Mouse (Mus musculus) megakaryocyte, embryonic 14.5 days (primary cell): Measurements from ENCODE around the gene Plac8. TPM values are rescaled to one million over a fixed set of nuclear protein-coding genes. Genes with fewer than 3 reads are reported as not detected.

Experiments
- H3K27me3 ChIP-seq: replicated peaks from 2 replicates; pipeline ENCODE3; 2012; ENCODE audit warnings: inconsistent platforms
- H3K36me3 ChIP-seq: replicated peaks from 2 replicates; pipeline ENCODE3; 2012; ENCODE audit warnings: low read length, inconsistent platforms, mixed read lengths
- H3K4me1 ChIP-seq: 2 replicates; pipeline ENCODE4 v1.6.1; 2012; ENCODE audit warnings: inconsistent platforms
- H3K4me3 ChIP-seq: replicated peaks from 2 replicates; pipeline ENCODE3; 2012; ENCODE audit warnings: moderate library complexity, mild to moderate bottlenecking, inconsistent platforms
- H3K9me3 ChIP-seq: 2 replicates; pipeline ENCODE4 v1.6.1; 2012; ENCODE audit warnings: inconsistent platforms
- FLI1 ChIP-seq: IDR thresholded peaks from 2 replicates; pipeline ENCODE4 v1.6.1; 2012; ENCODE audit warnings: low read length, inconsistent platforms, mixed read lengths
- GATA1 ChIP-seq: IDR thresholded peaks from 3 replicates; pipeline ENCODE4 v1.6.1; 2012; ENCODE audit warnings: mixed read lengths, low read length, inconsistent platforms, borderline replicate concordance
- polyA plus RNA-seq: library from polyadenylated mRNA; stranded (reverse); fragments of >175 nt; gene quantifications from 2 replicates; pipeline ENCODE4 v1.2.3, GENCODE M21; 2012; ENCODE audit warnings: low replicate concordance; ENCODE audit not compliant: insufficient read depth

The Plac8 gene
- polyA plus RNA-seq, 1 experiment = 6.4 TPM

DNA sequence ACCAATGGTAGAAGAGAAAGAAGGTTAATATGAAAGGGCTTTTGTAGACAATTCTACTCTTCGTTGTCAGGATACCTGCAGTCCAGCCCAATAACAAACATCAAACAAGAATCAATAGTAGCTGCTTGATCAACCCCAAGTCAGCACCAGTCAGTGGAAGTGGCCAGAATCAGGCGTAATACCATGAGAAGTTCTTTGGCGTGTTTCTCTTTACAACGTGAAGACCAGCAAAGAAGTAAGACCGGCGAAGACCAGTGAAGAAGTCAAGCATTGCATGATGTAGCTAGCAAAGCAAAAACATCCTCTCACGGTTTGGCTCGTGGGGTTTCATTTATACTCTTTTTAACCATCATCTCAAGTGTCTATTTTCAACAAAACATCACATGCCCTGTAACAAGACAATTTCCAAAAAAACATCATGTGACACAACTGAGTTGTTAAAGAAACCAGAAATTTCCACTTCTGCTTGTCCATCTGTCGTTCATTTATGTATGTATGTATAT, 27.0 kb upstream of the Plac8 start:
- Histone ChIP-seq H3K36me3 (peaks cover 8% of the 10 kb centered on the region), H3K4me1 (peaks cover 55% of the 10 kb centered on the region), H3K9me3 (peaks cover 11% of the 10 kb centered on the region), H3K4me3 (no peak overlapping the region), H3K27me3 (no peaks in the 10 kb centered on the region)
- TF ChIP-seq FLI1 (no peak), GATA1 (no peak)

DNA sequence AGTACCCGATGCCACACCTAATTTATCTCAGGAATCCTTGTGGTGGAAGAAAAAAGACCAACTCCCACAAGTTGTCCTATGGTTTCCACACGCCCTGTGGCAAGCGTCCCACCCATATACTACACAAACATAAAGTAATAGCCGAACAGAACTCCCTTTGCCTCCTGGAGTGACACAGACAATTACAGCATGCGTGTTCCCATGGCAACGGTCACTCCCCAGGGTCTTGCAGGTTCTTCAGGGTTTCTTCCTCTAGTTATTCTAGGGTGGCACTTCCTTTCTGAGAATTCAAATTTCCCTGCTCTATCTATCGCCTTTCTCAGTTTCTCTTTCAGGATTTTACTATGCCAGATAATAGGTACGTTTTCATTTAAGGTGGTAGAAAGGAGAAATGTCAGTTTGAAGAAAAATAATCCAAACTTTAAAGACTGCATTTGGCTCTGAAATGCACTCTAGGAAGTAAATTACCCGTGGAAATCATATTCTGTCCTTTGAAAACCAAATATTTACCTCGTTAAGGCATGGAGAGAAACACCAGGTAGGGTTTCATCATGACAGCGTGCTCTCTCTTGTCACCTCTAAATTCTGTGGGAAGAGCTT, 25.9 kb upstream of the Plac8 start:
- Histone ChIP-seq H3K27me3 (no peaks in the 10 kb centered on the region), H3K9me3 (peaks cover 20% of the 10 kb centered on the region), H3K4me1 (peaks cover 52% of the 10 kb centered on the region), H3K4me3 (no peak overlapping the region), H3K36me3 (peaks cover 8% of the 10 kb centered on the region)
- TF ChIP-seq FLI1 = no peak
- TF ChIP-seq GATA1 = no peak

DNA sequence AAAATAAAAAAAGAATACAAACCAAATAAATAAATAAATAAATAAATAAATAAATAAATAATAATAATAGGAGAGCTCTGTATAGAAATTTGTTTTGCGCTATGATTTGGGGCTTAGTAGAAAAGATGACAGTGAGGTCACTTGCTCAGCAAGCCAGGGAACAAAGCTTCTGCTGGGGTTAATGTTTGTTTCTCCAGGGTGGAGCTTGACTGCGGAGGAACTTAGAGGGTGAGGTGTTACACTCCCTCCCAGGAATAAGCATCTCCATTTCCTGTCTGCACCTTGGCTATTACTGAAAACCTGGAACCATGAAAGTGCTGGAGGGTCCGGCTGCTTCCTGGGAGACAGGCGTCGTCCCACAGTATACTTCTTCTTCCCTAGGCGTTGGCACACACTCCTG, 24.0 kb upstream of the Plac8 start:
- H3K4me1 ChIP-seq = peaks cover 37% of the 10 kb centered on the region
- H3K4me3 ChIP-seq = no peak overlapping the region
- peaks cover 25% of the 10 kb centered on the region for H3K9me3 ChIP-seq
- H3K27me3 ChIP-seq = no peaks in the 10 kb centered on the region
- H3K36me3 ChIP-seq = peaks cover 8% of the 10 kb centered on the region
- TF ChIP-seq GATA1 (no peak), FLI1 (no peak)

DNA sequence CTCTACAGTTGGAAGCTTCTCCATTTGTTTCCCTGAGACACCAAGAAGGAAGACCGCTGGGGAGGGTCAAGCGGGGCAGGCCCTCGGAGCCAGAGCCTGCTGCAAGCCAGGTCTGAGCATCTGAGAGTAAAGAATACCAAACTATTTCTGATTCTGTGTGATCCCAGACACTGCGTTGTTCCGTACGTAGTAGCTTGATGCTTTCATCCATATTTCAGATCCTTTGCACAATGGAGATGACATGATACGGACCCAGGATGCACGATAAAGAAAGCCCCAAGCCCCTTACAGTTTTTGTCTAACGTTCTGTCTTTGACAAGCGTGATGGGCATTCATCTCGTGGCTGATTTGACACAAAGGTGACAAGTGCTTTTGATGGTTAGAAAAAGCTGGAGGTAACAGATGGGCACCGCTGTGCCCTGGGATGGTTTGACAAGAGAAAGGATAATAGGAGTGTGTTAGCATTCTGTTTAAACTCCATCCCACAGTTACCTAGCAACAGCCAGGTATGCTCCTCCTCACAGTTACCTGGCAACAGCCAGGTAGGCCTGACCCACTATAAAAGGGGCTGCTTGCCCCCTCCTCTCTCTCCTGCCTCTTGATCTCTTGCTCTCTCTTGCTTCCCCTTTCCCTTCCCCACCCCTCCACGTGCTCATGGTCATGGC, 22.9 kb upstream of the Plac8 start:
- Histone ChIP-seq H3K27me3 (no peaks in the 10 kb centered on the region), H3K4me3 (no peak overlapping the region), H3K36me3 (peaks cover 8% of the 10 kb centered on the region), H3K9me3 (peaks cover 25% of the 10 kb centered on the region), H3K4me1 (peaks cover 27% of the 10 kb centered on the region)
- TF ChIP-seq FLI1 (no peak), GATA1 (no peak)

DNA sequence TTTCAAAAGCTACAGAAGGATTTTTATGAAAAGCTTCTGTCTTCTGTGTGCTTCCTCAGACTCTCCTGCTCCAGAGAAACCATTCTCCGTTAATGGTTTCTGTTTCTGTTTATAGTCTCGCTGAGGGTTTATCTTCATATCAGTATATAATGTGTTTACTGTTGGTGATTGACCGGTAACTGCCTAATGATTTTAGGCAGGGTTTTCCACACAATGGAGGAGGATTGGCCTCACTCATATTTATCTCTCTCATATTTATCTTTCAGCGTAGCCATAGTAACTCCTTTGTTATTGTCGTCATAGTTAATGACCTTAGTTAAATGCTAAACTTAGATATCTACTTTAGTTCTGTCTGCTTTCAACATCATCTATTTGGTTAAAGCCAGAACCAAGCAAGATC, 18.5 kb upstream of the Plac8 start:
- Histone ChIP-seq H3K4me3 (no peak overlapping the region), H3K4me1 (peaks cover 18% of the 10 kb centered on the region), H3K27me3 (no peaks in the 10 kb centered on the region), H3K36me3 (peaks cover 8% of the 10 kb centered on the region), H3K9me3 (peaks cover 25% of the 10 kb centered on the region)
- TF ChIP-seq GATA1 = no peak

DNA sequence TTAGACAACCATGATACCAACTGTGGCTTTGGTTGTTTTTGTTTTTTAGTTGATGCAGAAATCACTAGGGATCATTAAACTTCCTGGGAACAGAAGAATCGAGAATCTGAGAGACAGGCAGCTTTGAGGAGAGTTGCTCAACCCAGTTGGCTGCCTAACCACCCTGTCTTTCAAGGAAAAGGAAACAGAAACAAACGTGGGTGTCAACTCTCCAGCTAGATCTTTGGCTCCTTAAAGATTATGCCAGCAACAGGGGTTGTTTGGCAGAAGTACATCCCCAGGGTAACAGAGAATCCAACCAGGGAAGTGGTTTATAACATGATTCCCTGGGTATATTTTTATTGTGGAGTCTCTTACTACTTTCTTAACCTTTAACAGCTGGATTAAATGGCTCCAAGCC, 15.6 kb upstream of the Plac8 start:
- TF ChIP-seq FLI1 = no peak
- TF ChIP-seq GATA1 = no peak
- Histone ChIP-seq H3K9me3 (0 out of 2 replicates have a peak, but pooled peaks cover 1% of the 10 kb centered on the region), H3K4me1 (peaks cover 34% of the 10 kb centered on the region), H3K27me3 (no peaks in the 10 kb centered on the region), H3K36me3 (no peaks in the 10 kb centered on the region), H3K4me3 (no peak overlapping the region)

DNA sequence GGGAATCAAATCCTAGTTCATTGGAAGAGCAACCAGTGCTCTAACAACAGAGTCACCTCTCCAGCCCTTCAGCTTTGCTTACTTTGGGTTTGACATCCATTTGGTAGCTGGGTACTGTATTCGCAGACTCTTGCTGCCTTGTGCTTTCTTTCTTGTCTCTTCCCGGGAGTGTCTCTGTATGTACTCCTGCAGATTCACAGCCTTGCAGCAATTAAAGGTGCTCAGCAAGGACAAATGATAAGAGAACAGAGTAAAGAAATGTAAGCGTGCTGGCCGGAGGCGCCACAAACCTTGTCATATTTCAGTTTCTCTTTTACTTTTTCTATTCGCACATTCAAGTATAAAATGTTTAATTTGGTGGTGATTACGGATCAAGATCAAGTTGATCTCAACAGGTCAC, 15.1 kb upstream of the Plac8 start:
- no peak overlapping the region for H3K4me3 ChIP-seq
- TF ChIP-seq GATA1 (no peak), FLI1 (no peak)
- H3K36me3 ChIP-seq = no peaks in the 10 kb centered on the region
- no peaks in the 10 kb centered on the region for H3K27me3 ChIP-seq
- peaks cover 39% of the 10 kb centered on the region for H3K4me1 ChIP-seq
- H3K9me3 ChIP-seq = no peaks in the 10 kb centered on the region

DNA sequence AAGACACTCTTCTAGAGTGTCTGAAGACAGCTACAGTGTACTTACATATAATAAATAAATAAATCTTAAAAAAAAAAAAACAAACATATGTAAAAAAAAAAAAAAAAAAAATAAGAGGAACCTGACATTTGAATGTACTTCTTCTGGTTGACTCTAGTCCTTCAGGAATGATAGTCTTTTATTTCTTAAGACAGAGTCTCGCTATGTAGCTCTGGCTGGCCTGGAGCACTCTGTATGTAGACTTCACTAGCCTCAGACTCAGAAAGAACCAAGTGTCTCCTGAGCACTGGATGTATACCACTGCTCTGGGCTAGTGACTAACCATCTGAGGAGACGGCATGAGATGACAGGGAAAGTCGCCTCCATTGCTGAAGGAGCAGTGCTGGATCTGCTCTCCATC, 13.6 kb upstream of the Plac8 start:
- Histone ChIP-seq H3K27me3 (no peaks in the 10 kb centered on the region), H3K36me3 (no peaks in the 10 kb centered on the region), H3K4me1 (peaks cover 39% of the 10 kb centered on the region), H3K9me3 (no peaks in the 10 kb centered on the region), H3K4me3 (no peak overlapping the region)
- TF ChIP-seq GATA1 (no peak), FLI1 (no peak)

DNA sequence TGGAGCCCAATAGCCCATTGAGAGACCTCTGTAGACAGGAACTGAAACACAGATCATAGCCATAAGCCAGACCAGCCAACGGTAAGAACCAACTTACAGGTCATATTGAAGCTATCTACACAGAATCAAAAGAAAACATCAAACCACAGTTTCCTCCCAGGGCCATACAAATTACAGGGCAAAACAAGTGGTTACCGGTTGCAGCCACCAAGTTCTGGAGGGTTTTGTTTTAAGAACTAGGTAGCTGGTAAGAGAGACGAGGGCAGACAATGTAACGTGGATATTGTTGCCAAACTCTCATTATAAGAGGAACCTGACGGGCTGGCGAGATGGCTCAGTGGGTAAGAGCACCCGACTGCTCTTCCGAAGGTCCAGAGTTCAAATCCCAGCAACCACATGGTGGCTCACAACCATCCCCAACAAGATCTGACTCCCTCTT, 13.2 kb upstream of the Plac8 start:
- no peak for TF ChIP-seq GATA1
- no peaks in the 10 kb centered on the region for H3K36me3 ChIP-seq

DNA sequence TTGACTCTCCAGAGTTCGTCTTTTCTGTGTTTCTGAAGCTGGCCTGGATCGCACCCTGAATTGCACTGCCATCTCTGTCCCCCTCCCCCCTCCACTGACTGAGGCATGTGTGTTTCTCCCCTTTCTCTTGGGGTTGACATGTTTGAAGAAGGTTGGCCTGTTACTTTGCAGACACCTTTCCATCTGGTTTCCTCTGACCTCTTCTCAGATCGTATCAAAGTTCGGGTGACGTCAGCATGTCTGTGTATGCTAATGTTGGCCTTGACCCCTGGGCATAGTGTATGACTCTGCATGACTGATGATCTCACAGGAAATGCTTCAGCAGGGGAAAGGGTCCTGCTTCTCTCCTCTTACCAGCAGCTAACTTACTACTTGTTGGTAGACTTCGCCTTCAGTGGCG, 11.0 kb upstream of the Plac8 start:
- Histone ChIP-seq H3K4me1 (peaks cover 47% of the 10 kb centered on the region), H3K4me3 (peak overlapping the region; percentile 40), H3K9me3 (no peaks in the 10 kb centered on the region), H3K27me3 (no peaks in the 10 kb centered on the region), H3K36me3 (no peaks in the 10 kb centered on the region)
- no peak for TF ChIP-seq FLI1
- no peak for TF ChIP-seq GATA1

More for the DNA sequence above, 13.2 kb upstream of the Plac8 start:
- Histone ChIP-seq H3K4me3 (no peak overlapping the region), H3K4me1 (peaks cover 42% of the 10 kb centered on the region), H3K27me3 (no peaks in the 10 kb centered on the region), H3K9me3 (no peaks in the 10 kb centered on the region)

DNA sequence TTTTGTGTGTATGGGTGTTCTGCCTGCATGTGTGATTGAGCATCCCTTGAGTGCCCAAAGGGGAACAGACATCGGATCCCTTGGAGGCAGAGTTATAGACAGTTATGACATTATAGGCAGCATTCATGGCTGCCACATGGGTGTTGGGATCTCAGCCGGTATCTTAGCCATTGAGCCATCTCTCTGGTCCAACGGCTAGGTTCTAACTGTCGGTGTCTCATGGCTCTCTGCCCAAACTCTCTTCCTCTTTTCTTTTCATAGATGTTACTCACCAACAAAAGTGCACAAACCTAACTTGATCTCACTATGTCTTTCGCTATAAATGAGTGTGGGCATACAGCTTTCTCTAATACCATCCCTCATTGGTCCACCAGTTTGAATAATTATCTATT, 10.4 kb upstream of the Plac8 start:
- Histone ChIP-seq H3K9me3 (no peaks in the 10 kb centered on the region), H3K36me3 (no peaks in the 10 kb centered on the region), H3K4me1 (peaks cover 42% of the 10 kb centered on the region), H3K4me3 (no peak overlapping the region), H3K27me3 (no peaks in the 10 kb centered on the region)
- TF ChIP-seq FLI1 (no peak), GATA1 (no peak)
